Mouse (Mus musculus) liver, postnatal 0 days (tissue): ENCODE measurements around the gene Lzic.

ENCODE experiments used
- CTCF ChIP-seq: sonication (generic); IDR thresholded peaks from 2 replicates; pipeline ENCODE4 v1.5.1; 2016; ENCODE audit warnings: antibody characterized with exemption, low read depth
- EP300 ChIP-seq: IDR thresholded peaks from 2 replicates; pipeline ENCODE4 v1.6.1; 2016; ENCODE audit warnings: antibody characterized with exemption, low read depth, mild to moderate bottlenecking

DNA sequence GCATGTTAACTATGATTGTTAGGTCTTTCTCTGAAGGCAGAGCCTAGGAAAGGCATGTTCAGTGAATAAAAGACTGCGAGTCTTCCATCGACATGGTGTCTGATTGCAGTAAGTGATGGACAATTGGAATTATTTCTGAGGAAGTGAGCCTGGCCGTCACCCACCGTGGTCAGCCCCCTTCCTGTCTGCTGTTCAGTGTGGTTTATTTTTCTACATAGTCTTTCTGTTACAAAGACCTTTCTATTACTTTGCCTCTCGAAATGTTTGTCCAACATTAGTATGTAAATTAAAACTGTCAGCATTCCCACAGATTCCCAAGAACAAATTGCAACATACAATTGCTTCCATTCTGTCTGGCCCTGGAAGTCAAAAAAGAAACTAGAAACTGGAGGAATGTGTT is 14.8 kb downstream of the Lzic start:
- TF ChIP-seq CTCF (no peak), EP300 (no peak)
